Mouse (Mus musculus): ENCODE data around the gene Cntnap1. TPM values are rescaled to one million over a fixed set of nuclear protein-coding genes. Genes with fewer than 3 reads are reported as not detected.
A peak's percentile ranks its signal among the peaks of the same experiment; 100 is the strongest.

The Cntnap1 gene
- polyA plus RNA-seq, 1 experiment from 2014 or later, result 1.1 TPM

DNA sequence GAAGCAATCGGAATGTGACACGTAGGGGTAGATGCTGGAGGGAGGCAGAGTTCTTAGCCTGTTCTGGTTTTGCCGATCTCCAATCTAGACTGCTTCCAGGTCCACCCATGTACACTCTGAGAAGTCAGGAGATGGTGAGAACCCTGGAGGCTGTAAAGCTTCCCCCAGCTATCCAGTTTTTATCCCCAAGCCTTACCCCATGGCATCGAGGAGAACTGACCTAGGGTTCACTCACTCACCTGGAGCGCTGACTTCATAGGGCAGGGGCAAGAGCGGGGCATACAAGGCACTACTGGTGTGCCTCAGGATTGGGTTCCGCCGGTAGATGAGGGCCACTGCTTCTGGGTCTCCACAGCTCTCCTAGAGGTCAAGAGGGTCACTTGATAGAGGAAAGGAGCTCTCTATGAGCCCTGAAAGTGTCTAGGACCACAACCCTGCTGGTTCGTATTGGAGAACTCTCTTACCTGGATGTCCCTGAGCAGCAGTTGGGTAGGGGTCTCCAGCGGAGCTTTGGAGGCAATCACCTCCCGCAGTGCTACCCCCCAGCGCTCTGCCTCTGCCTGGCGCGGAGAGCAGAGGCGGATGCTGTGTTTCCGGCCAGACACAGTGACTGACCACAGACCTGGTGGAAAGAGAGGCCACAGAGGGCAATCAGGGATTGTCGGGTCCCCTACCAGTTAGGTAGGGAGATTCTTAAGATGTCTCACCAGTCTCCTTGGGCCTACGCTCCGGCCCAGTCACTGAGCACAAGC is 2.9 kb upstream of the Cntnap1 start:
- 78% methylated on average over 19 of the region's 19 CpGs for WGBS
- Histone ChIP-seq H3K4me1 (replicated peaks; ENCODE audit: control insufficient read depth, insufficient read depth, low read length) (peaks cover 56% of the 10 kb centered on the region), H3K4me3 (ENCODE audit: low read length) (no peak overlapping the region), H3K9ac (ENCODE audit: low read length) (no peak overlapping the region), H3K27ac (ENCODE audit: low read length) (no peak overlapping the region), H3K4me2 (ENCODE audit: low read depth, low read length) (no peak overlapping the region), H3K9me3 (ENCODE audit: control insufficient read depth, low read length) (no peaks in the 10 kb centered on the region), H3K27me3 (ENCODE audit: control insufficient read depth, insufficient read depth, low read depth, low read length) (peaks cover 7% of the 10 kb centered on the region; the same call in 1 of the 2 replicates), H3K36me3 (ENCODE audit: control insufficient read depth, insufficient read depth, low read length) (peaks cover 40% of the 10 kb centered on the region)
- ATAC-seq (ENCODE audit: low read depth), result no peak

GRCm38 (mm10) chr11:101167963-101168300 is 2.4 kb upstream of the Cntnap1 start:
- H3K36me3 ChIP-seq (ENCODE audit: control insufficient read depth, insufficient read depth, low read length), result peaks cover 36% of the 10 kb centered on the region
- H3K27ac ChIP-seq (ENCODE audit: low read length), result no peak overlapping the region
- H3K9me3 ChIP-seq (ENCODE audit: control insufficient read depth, low read length), result no peaks in the 10 kb centered on the region
- ATAC-seq (ENCODE audit: low read depth), result no peak
- peaks cover 55% of the 10 kb centered on the region for H3K4me1 ChIP-seq (replicated peaks; ENCODE audit: control insufficient read depth, insufficient read depth, low read length)
- H3K9ac ChIP-seq (ENCODE audit: low read length), result 0 out of 2 replicates have a peak overlapping the region, but pooled peaks have one; percentile 22
- WGBS, result 69% methylated on average over 8 of the region's 8 CpGs
- H3K4me3 ChIP-seq (ENCODE audit: low read length), result peak overlapping the region; percentile 55; the same call in 1 of the 2 replicates
- peaks cover 7% of the 10 kb centered on the region; the same call in 1 of the 2 replicates for H3K27me3 ChIP-seq (ENCODE audit: control insufficient read depth, insufficient read depth, low read depth, low read length)
- peak overlapping the region; percentile 97 for H3K4me2 ChIP-seq (ENCODE audit: low read depth, low read length)

DNA sequence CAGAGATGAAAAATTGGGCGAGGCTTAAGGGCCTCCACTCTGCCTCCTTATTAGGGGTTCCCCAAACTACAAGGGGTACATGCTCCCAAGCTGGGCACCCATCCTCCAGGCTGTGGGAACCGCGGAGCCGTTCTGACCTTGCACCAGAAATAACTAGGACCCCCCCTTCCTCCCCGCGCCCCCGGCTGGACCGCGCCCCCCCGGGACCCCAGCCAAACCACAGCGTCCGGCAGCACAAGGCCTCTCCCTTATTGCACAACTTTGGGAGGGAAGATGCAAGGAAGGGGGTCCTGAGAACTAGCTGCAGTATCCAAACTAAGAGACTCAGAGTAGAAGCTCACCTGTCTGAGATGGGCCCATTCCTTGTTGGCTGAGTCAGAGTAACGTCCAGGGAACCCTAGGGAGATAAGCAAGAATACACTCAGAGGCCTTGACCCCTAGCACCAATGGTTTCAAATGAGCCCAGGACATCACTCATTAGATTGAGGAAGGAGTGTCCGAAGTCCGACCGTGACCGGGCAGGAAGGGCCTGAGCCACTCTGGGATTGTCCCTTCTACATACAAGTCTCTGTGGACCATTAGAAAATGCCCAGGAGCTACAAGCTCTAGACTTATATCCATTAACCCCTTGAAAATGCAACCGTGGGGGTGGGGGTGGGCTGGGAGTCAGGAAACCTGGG is 1.9 kb upstream of the Cntnap1 start:
- H3K36me3 ChIP-seq (ENCODE audit: control insufficient read depth, insufficient read depth, low read length), result peaks cover 35% of the 10 kb centered on the region
- WGBS, result 59% methylated on average over 18 of the region's 18 CpGs
- H3K27me3 ChIP-seq (ENCODE audit: control insufficient read depth, insufficient read depth, low read depth, low read length), result peaks cover 7% of the 10 kb centered on the region; the same call in 1 of the 2 replicates
- no peaks in the 10 kb centered on the region for H3K9me3 ChIP-seq (ENCODE audit: control insufficient read depth, low read length)
- H3K4me3 ChIP-seq (ENCODE audit: low read length), result peak overlapping the region; percentile 55
- H3K27ac ChIP-seq (ENCODE audit: low read length), result no peak overlapping the region
- H3K9ac ChIP-seq (ENCODE audit: low read length), result peak overlapping the region; percentile 68
- H3K4me1 ChIP-seq (replicated peaks; ENCODE audit: control insufficient read depth, insufficient read depth, low read length), result peaks cover 55% of the 10 kb centered on the region
- ATAC-seq (ENCODE audit: low read depth), result no peak
- peak overlapping the region; percentile 97 for H3K4me2 ChIP-seq (ENCODE audit: low read depth, low read length)

DNA sequence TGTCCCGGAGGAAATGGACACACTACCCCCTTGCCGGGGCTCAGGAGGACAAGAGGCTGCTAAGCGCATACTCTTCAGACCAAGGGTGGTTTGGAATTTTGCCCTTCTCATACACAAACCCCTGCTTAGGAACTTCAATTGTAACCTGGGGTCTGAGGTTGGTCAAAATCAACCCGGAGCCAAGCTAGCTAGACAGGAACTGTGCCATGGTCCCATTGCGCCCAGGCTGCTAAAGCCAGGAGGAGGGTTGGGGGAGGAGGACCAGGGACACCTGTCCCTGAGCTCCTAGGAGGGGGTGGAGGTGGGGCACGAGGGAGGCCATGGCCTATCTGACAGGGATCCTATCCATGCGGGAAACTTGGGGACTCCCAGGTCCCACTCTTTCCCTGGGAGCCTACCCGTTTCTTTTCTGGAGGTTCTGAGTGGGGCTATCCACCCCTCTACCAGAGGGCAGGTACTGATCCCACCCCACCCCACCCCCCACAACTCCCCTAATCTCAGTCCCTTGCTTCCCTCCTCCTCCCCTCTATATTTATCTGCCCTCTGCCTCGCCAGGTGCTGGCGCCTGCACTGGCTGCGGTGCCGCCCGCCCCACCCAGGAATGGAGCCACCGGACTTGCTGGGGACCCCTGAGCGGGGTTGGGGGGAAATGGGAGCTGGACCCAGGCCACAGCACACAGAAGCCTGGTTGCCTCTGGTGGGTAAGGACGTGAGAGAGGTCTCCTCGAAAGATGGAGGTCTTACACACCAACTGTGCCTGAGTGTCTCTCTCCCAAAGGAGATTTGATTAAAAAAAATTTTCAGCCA is 819 bp upstream of the Cntnap1 start:
- Histone ChIP-seq H3K27me3 (ENCODE audit: control insufficient read depth, insufficient read depth, low read depth, low read length) (peaks cover 8% of the 10 kb centered on the region; the same call in 1 of the 2 replicates), H3K27ac (ENCODE audit: low read length) (peak overlapping the region; percentile 76), H3K36me3 (ENCODE audit: control insufficient read depth, insufficient read depth, low read length) (peaks cover 25% of the 10 kb centered on the region), H3K4me2 (ENCODE audit: low read depth, low read length) (peak overlapping the region; percentile 97), H3K9ac (ENCODE audit: low read length) (peak overlapping the region; percentile 68), H3K4me1 (replicated peaks; ENCODE audit: control insufficient read depth, insufficient read depth, low read length) (peaks cover 55% of the 10 kb centered on the region), H3K9me3 (ENCODE audit: control insufficient read depth, low read length) (no peaks in the 10 kb centered on the region), H3K4me3 (ENCODE audit: low read length) (peak overlapping the region; percentile 55)
- no peak for ATAC-seq (ENCODE audit: low read depth)
- 10% methylated on average over 17 of the region's 17 CpGs for WGBS

GRCm38 (mm10) chr11:101170811-101171610 is 688 bp downstream of the Cntnap1 start, which contains the start of gene Plekhh3:
Gene Plekhh3 (minus strand): TSS chr11:101171351.
- H3K9ac ChIP-seq (ENCODE audit: low read length), result peak within 1 kb of the TSS; percentile 68
- ATAC-seq (ENCODE audit: low read depth), result peak; percentile 93
- 0% methylated on average over 46 of the region's 50 CpGs for WGBS

GRCm38 (mm10) chr11:101171721-101172433 is 1.6 kb downstream of the Cntnap1 start:
- peak overlapping the region; percentile 68 for H3K4me3 ChIP-seq (ENCODE audit: low read length)
- H3K4me1 ChIP-seq (replicated peaks; ENCODE audit: control insufficient read depth, insufficient read depth, low read length), result peaks cover 59% of the 10 kb centered on the region
- ATAC-seq (ENCODE audit: low read depth), result peak; percentile 73
- under 1% methylated on average over 31 of the region's 31 CpGs for WGBS
- H3K27me3 ChIP-seq (ENCODE audit: control insufficient read depth, insufficient read depth, low read depth, low read length), result peaks cover 22% of the 10 kb centered on the region
- no peaks in the 10 kb centered on the region for H3K9me3 ChIP-seq (ENCODE audit: control insufficient read depth, low read length)
- peak overlapping the region; percentile 82 for H3K4me2 ChIP-seq (ENCODE audit: low read depth, low read length)
- peak overlapping the region; percentile 67 for H3K9ac ChIP-seq (ENCODE audit: low read length)
- H3K36me3 ChIP-seq (ENCODE audit: control insufficient read depth, insufficient read depth, low read length), result peaks cover 13% of the 10 kb centered on the region
- peak overlapping the region; percentile 98 for H3K27ac ChIP-seq (ENCODE audit: low read length)

More at GRCm38 (mm10) chr11:101170811-101171610, 688 bp downstream of the Cntnap1 start, which contains the start of gene Plekhh3:
- H3K36me3 ChIP-seq (ENCODE audit: control insufficient read depth, insufficient read depth, low read length), result peaks cover 22% of the 10 kb centered on the region
- H3K9me3 ChIP-seq (ENCODE audit: control insufficient read depth, low read length), result no peaks in the 10 kb centered on the region
- H3K27me3 ChIP-seq (ENCODE audit: control insufficient read depth, insufficient read depth, low read depth, low read length), result peaks cover 17% of the 10 kb centered on the region
- peak within 1 kb of the TSS; percentile 97 for H3K4me2 ChIP-seq (ENCODE audit: low read depth, low read length)
- H3K4me1 ChIP-seq (replicated peaks; ENCODE audit: control insufficient read depth, insufficient read depth, low read length), result peaks cover 59% of the 10 kb centered on the region
- H3K4me3 ChIP-seq (ENCODE audit: low read length), result peak within 1 kb of the TSS; percentile 68
- H3K27ac ChIP-seq (ENCODE audit: low read length), result peak within 1 kb of the TSS; percentile 98

GRCm38 (mm10) chr11:101172434-101172815 is 2.1 kb downstream of the Cntnap1 start:
- Histone ChIP-seq H3K9ac (ENCODE audit: low read length) (peak overlapping the region; percentile 67), H3K4me1 (replicated peaks; ENCODE audit: control insufficient read depth, insufficient read depth, low read length) (peaks cover 59% of the 10 kb centered on the region), H3K27ac (ENCODE audit: low read length) (peak overlapping the region; percentile 98), H3K4me2 (ENCODE audit: low read depth, low read length) (peak overlapping the region; percentile 82), H3K36me3 (ENCODE audit: control insufficient read depth, insufficient read depth, low read length) (peaks cover 8% of the 10 kb centered on the region), H3K9me3 (ENCODE audit: control insufficient read depth, low read length) (no peaks in the 10 kb centered on the region), H3K27me3 (ENCODE audit: control insufficient read depth, insufficient read depth, low read depth, low read length) (peaks cover 25% of the 10 kb centered on the region), H3K4me3 (ENCODE audit: low read length) (peak overlapping the region; percentile 68)
- WGBS, result 5% methylated on average over 5 of the region's 5 CpGs
- ATAC-seq (ENCODE audit: low read depth), result no peak

DNA sequence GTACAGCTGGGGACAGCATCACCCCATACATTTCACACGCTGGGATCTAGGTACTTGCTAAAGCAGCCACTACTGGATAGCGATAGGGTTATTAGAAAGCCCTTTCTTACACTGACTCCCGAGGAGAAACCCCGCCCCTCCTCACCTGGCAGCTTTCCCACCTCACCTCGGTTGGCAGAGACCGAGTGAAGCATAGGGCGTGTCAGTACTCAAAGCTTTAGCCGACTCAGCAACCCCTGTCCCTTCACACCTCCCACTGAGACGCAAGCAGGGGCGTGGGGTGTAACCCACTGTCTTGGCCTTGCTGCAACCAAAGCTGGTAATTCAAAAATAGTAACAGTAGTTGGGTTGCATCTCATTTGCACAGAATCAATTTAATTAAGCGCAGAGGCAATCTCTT is 2.8 kb downstream of the Cntnap1 start:
- H3K9ac ChIP-seq (ENCODE audit: low read length), result peak overlapping the region; percentile 19
- peak overlapping the region; percentile 43 for H3K4me3 ChIP-seq (ENCODE audit: low read length)
- peaks cover under 1% of the 10 kb centered on the region for H3K36me3 ChIP-seq (ENCODE audit: control insufficient read depth, insufficient read depth, low read length)
- H3K27me3 ChIP-seq (ENCODE audit: control insufficient read depth, insufficient read depth, low read depth, low read length), result peaks cover 25% of the 10 kb centered on the region
- ATAC-seq (ENCODE audit: low read depth), result no peak
- peak overlapping the region; percentile 82 for H3K4me2 ChIP-seq (ENCODE audit: low read depth, low read length)
- no peaks in the 10 kb centered on the region for H3K9me3 ChIP-seq (ENCODE audit: control insufficient read depth, low read length)
- H3K27ac ChIP-seq (ENCODE audit: low read length), result peak overlapping the region; percentile 92
- H3K4me1 ChIP-seq (replicated peaks; ENCODE audit: control insufficient read depth, insufficient read depth, low read length), result peaks cover 56% of the 10 kb centered on the region
- WGBS, result 9% methylated on average over 11 of the region's 11 CpGs

Measured in lung, embryonic 16.5 days (tissue).